Mouse (Mus musculus) urinary bladder, postnatal 14 days (tissue): ENCODE measurements around the gene Tmcc1.

ENCODE experiments used
- DNase-seq: peaks from one replicate; pipeline ENCODE4 v3.0.0; 2021; ENCODE audit warnings: low spot score

Gene Tmcc1

GRCm38 (mm10) chr6:115992981-115993380, 200.3 kb downstream of the Tmcc1 start:
- no peak for DNase-seq

- DNase-seq: no peak
These were observed 201.2 kb downstream of the Tmcc1 start for GRCm38 (mm10) chr6:115991881-115992620.

GRCm38 (mm10) chr6:115991108-115991880, 202.0 kb downstream of the Tmcc1 start:
- DNase-seq: no peak

- no peak for DNase-seq
These were observed 202.8 kb downstream of the Tmcc1 start for GRCm38 (mm10) chr6:115990479-115990878.

- no peak for DNase-seq
These were observed 203.2 kb downstream of the Tmcc1 start for GRCm38 (mm10) chr6:115990056-115990455.

GRCm38 (mm10) chr6:115989607-115990006, 203.7 kb downstream of the Tmcc1 start:
- no peak for DNase-seq

- DNase-seq: no peak
These were observed 204.3 kb downstream of the Tmcc1 start for GRCm38 (mm10) chr6:115989032-115989431.

GRCm38 (mm10) chr6:115987096-115987747, 206.1 kb downstream of the Tmcc1 start:
- no peak for DNase-seq

- DNase-seq: no peak
These were observed 206.7 kb downstream of the Tmcc1 start for GRCm38 (mm10) chr6:115986472-115987095.

GRCm38 (mm10) chr6:115985622-115986021, 207.7 kb downstream of the Tmcc1 start:
- no peak for DNase-seq

- no peak for DNase-seq
These were observed 208.7 kb downstream of the Tmcc1 start for GRCm38 (mm10) chr6:115984580-115984979.

- no peak for DNase-seq
These were observed 209.8 kb downstream of the Tmcc1 start for GRCm38 (mm10) chr6:115983306-115984038.

GRCm38 (mm10) chr6:115982889-115983288, 210.4 kb downstream of the Tmcc1 start:
- no peak for DNase-seq

- no peak for DNase-seq
These were observed 214.7 kb downstream of the Tmcc1 start for GRCm38 (mm10) chr6:115978596-115978995.

- no peak for DNase-seq
These were observed 215.5 kb downstream of the Tmcc1 start for GRCm38 (mm10) chr6:115977810-115978209.

GRCm38 (mm10) chr6:115975606-115976005, 217.7 kb downstream of the Tmcc1 start:
- no peak for DNase-seq

GRCm38 (mm10) chr6:115973881-115974662, 219.2 kb downstream of the Tmcc1 start:
- no peak for DNase-seq

GRCm38 (mm10) chr6:115973139-115973875, 220.0 kb downstream of the Tmcc1 start:
- no peak for DNase-seq

GRCm38 (mm10) chr6:115972083-115972764, 221.1 kb downstream of the Tmcc1 start:
- no peak for DNase-seq
